31 mouse cellular contexts compared by ENCODE assay signal in genomic region chr16:3781237-3781636, GRCm38 (mm10). TPM values are rescaled to one million over a fixed set of nuclear protein-coding genes. Genes with fewer than 3 reads are reported as not detected.
"Had no signal": no experiment of that assay in that cellular context is flagged by ENCODE, and none has a peak within 500 bp of the region (broad histone marks: within the 10 kb centered on the region; RNA-seq: fewer than 3 reads in every experiment).

No protein-coding gene starts in this region.

- H3K4me2 ChIP-seq: heart, embryonic 11.5 days; heart, embryonic 13.5 days; heart, embryonic 15.5 days; hindbrain, embryonic 13.5 days; hindbrain, embryonic 15.5 days; kidney, embryonic 15.5 days; limb, embryonic 13.5 days; limb, embryonic 15.5 days; liver, embryonic 12.5 days had no signal

- ATAC-seq: hindbrain, postnatal 0 days; intestine, embryonic 16.5 days; liver, embryonic 12.5 days had no signal

- H3K4me1 ChIP-seq: heart, embryonic 13.5 days; heart, embryonic 15.5 days; hindbrain, embryonic 13.5 days; hindbrain, embryonic 15.5 days; kidney, embryonic 15.5 days; limb, embryonic 13.5 days; limb, embryonic 15.5 days; liver, embryonic 12.5 days had no signal

- H3K4me3 ChIP-seq: heart, adult 2 months; heart, embryonic 13.5 days; heart, embryonic 15.5 days; hindbrain, embryonic 13.5 days; hindbrain, embryonic 15.5 days; kidney, embryonic 15.5 days; limb, embryonic 13.5 days; limb, embryonic 15.5 days; liver, embryonic 12.5 days had no signal

- H3K9me3 ChIP-seq: heart, embryonic 13.5 days; heart, embryonic 15.5 days; hindbrain, embryonic 13.5 days; hindbrain, embryonic 15.5 days; kidney, embryonic 15.5 days; limb, embryonic 13.5 days; limb, embryonic 15.5 days; liver, embryonic 12.5 days had no signal

- H3K27ac ChIP-seq: heart, adult 2 months; heart, embryonic 13.5 days; heart, embryonic 15.5 days; hindbrain, embryonic 13.5 days; hindbrain, embryonic 15.5 days; hindbrain, postnatal 0 days; kidney, embryonic 15.5 days; kidney, postnatal 0 days; limb, embryonic 13.5 days; limb, embryonic 15.5 days; liver, embryonic 12.5 days had no signal

- H3K36me3 ChIP-seq: heart, embryonic 13.5 days; heart, embryonic 15.5 days; hindbrain, embryonic 13.5 days; hindbrain, embryonic 15.5 days; kidney, embryonic 15.5 days; limb, embryonic 13.5 days; limb, embryonic 15.5 days; liver, embryonic 12.5 days had no signal

- H3K27me3 ChIP-seq: heart, embryonic 13.5 days; heart, embryonic 15.5 days; hindbrain, embryonic 13.5 days; hindbrain, embryonic 15.5 days; kidney, embryonic 15.5 days; limb, embryonic 13.5 days; limb, embryonic 15.5 days; liver, embryonic 12.5 days had no signal

- DNase-seq: gastrocnemius, postnatal 14 days; gastrocnemius, postnatal 36 days; heart, adult 2 months; heart, postnatal 14 days; heart, postnatal 36 days; kidney, adult 11 months; kidney, adult 2 months; kidney, adult 9 months; kidney, postnatal 14 days; kidney, postnatal 36 days; layer of hippocampus, adult 9-11 months; left cerebral cortex, postnatal 4 days had no signal

- H3K9ac ChIP-seq: heart, embryonic 13.5 days; heart, embryonic 15.5 days; hindbrain, embryonic 13.5 days; hindbrain, embryonic 15.5 days; kidney, embryonic 15.5 days; limb, embryonic 13.5 days; limb, embryonic 15.5 days; liver, embryonic 12.5 days had no signal

RNA-seq across cellular contexts. Expression of gene Olfr15, which starts 49.4 kb away (rescaled TPM):
- polyA plus RNA-seq: gonadal fat pad, adult 2 months; heart, adult 2 months; heart, embryonic 11.5 days; heart, embryonic 13.5 days; heart, embryonic 15.5 days; heart, postnatal 0 days; hindbrain, embryonic 11.5 days; hindbrain, embryonic 13.5 days; hindbrain, embryonic 15.5 days; hindbrain, postnatal 0 days; intestine, embryonic 14.5 days; intestine, embryonic 16.5 days; kidney, adult 2 months; kidney, embryonic 15.5 days; kidney, postnatal 0 days; large intestine, adult 2 months; limb, embryonic 11.5 days; limb, embryonic 13.5 days; limb, embryonic 15.5 days; liver, adult 2 months; liver, embryonic 12.5 days had no signal
